Mouse (Mus musculus): ENCODE measurements at regions not wholly inside any gene's neighbourhood (a gene's known extent, or its start where the extent isn't known, plus 50 kb on each side); places are given as distances from the start of the nearest gene placed in this dataset.
A peak's percentile ranks its signal among the peaks of the same experiment; 100 is the strongest.

DNA sequence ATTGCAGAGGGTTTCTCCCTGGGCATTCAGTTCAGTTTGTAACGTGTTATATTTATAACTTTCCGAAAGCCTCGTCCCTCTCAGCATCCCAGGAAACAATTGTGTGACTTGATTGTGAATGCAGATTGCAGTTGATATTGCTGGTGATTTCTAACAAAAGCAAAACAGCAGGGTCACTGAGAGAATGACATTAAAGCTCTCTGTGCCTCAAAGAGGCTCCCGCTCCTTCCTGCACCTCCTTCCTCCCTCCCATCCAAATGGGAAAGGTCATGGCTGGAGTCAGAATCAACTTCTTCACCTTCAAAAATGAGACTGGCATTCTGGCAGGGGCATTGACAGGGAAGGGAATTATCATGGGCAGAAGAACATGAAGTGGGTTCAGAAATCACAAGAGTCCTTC, 251.9 kb downstream of the Gm10184 start:
- WGBS: 64% methylated on average over 4 of the region's 4 CpGs
- H3K27ac ChIP-seq: no peak overlapping the region
- intact Hi-C loops (cut with DNase I): no loop called here

DNA sequence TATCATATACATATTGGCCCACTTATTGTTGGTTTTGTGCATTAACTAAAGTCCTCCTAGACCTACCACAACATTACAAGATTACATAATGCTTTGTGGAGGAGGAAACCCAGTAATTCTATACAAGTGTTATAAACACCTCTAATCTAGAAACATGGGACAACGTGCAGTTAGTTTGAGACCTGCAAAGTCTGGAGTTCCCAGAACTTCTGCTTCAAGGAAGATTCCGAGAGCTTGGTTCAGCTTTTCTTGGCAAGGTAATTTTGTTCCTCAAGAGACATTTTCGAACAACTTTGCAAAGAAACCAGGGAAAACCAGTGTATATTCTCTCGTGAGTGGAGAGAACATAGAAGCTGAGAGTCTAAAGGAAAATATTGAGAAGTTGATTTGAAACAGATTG, 254.0 kb downstream of the Gm10184 start:
- Histone ChIP-seq H3K9ac (ENCODE audit: low read depth, low read length) (no peak overlapping the region), H3K79me2 (replicated peaks; ENCODE audit: control insufficient read depth, insufficient read depth, low read length) (no peaks in the 10 kb centered on the region), H3K4me3 (no peak overlapping the region), H3K27me3 (ENCODE audit: control insufficient read depth, insufficient read depth, low read length) (no peaks in the 10 kb centered on the region), H3K36me3 (ENCODE audit: control insufficient read depth, insufficient read depth, low read length) (no peaks in the 10 kb centered on the region), H3K4me1 (ENCODE audit: control insufficient read depth, insufficient read depth, low read length) (no peaks in the 10 kb centered on the region), H3K27ac (no peak overlapping the region)
- 64% methylated on average over 4 of the region's 4 CpGs for WGBS
- intact Hi-C loops (cut with DNase I): no loop called here
- DNase-seq: no peak
- TF ChIP-seq EP300 (IDR thresholded peaks at IDR 0.05; ENCODE audit: insufficient read depth, low read depth, low read length) (no peak), POLR2A (IDR thresholded peaks at IDR 0.05; ENCODE audit: insufficient read depth, low read depth, low read length) (no peak), CTCF (IDR thresholded peaks at IDR 0.05) (no peak)

More for the DNA sequence above, 251.9 kb downstream of the Gm10184 start:
- H3K79me2 ChIP-seq (replicated peaks; ENCODE audit: control insufficient read depth, insufficient read depth, low read length): no peaks in the 10 kb centered on the region
- no peaks in the 10 kb centered on the region for H3K27me3 ChIP-seq (ENCODE audit: control insufficient read depth, insufficient read depth, low read length)
- H3K4me3 ChIP-seq: no peak overlapping the region
- TF ChIP-seq EP300 (IDR thresholded peaks at IDR 0.05; ENCODE audit: insufficient read depth, low read depth, low read length) (no peak), CTCF (IDR thresholded peaks at IDR 0.05) (no peak), POLR2A (IDR thresholded peaks at IDR 0.05; ENCODE audit: insufficient read depth, low read depth, low read length) (no peak)
- no peak for DNase-seq
- no peaks in the 10 kb centered on the region for H3K36me3 ChIP-seq (ENCODE audit: control insufficient read depth, insufficient read depth, low read length)
- no peaks in the 10 kb centered on the region for H3K4me1 ChIP-seq (ENCODE audit: control insufficient read depth, insufficient read depth, low read length)
- no peak overlapping the region for H3K9ac ChIP-seq (ENCODE audit: low read depth, low read length)

GRCm38 (mm10) chr17:89654089-89654813, 256.0 kb downstream of the Gm10184 start:
- Histone ChIP-seq H3K4me1 (ENCODE audit: control insufficient read depth, insufficient read depth, low read length) (no peaks in the 10 kb centered on the region), H3K79me2 (replicated peaks; ENCODE audit: control insufficient read depth, insufficient read depth, low read length) (no peaks in the 10 kb centered on the region), H3K9ac (ENCODE audit: low read depth, low read length) (no peak overlapping the region), H3K4me3 (no peak overlapping the region), H3K27ac (no peak overlapping the region), H3K36me3 (ENCODE audit: control insufficient read depth, insufficient read depth, low read length) (no peaks in the 10 kb centered on the region), H3K27me3 (ENCODE audit: control insufficient read depth, insufficient read depth, low read length) (no peaks in the 10 kb centered on the region)
- DNase-seq: no peak
- WGBS: 61% methylated on average over 5 of the region's 5 CpGs
- TF ChIP-seq POLR2A (IDR thresholded peaks at IDR 0.05; ENCODE audit: insufficient read depth, low read depth, low read length): no peak
- TF ChIP-seq CTCF (IDR thresholded peaks at IDR 0.05): peak; percentile 69
- intact Hi-C loops (cut with DNase I): loop anchor here (2.0 kb wide), 1 partner anchor 847 kb away; no protein-coding TSS in a partner anchor

DNA sequence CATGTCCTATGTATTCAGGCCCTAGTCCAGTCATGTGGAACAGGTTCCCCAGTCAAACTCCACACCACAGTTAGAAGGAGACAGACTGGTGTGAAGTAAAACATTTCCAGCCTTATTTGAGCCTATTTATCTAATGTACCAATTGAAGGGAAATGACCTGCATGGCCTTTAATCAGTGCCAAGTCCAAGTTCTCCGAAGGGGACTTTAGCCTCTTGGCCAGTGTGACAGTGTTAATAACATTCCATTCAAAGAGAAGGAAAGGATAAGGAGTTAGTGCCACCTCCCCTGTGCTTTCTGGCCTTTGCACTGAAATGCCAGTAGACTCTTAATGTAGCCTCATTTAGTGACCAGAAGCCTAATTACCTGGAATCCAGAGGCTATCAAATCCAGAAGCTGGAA, 264.2 kb downstream of the Gm10184 start:
- no peaks in the 10 kb centered on the region for H3K27me3 ChIP-seq (ENCODE audit: control insufficient read depth, insufficient read depth, low read length)
- H3K9ac ChIP-seq (ENCODE audit: low read depth, low read length): no peak overlapping the region

More for the DNA sequence above, 264.2 kb downstream of the Gm10184 start:
- Histone ChIP-seq H3K4me1 (ENCODE audit: control insufficient read depth, insufficient read depth, low read length) (no peaks in the 10 kb centered on the region), H3K36me3 (ENCODE audit: control insufficient read depth, insufficient read depth, low read length) (no peaks in the 10 kb centered on the region), H3K4me3 (no peak overlapping the region), H3K27ac (no peak overlapping the region), H3K79me2 (replicated peaks; ENCODE audit: control insufficient read depth, insufficient read depth, low read length) (no peaks in the 10 kb centered on the region)
- no peak for DNase-seq
- intact Hi-C loops (cut with DNase I): no loop called here
- no peak for TF ChIP-seq CTCF (IDR thresholded peaks at IDR 0.05)
- no peak for TF ChIP-seq EP300 (IDR thresholded peaks at IDR 0.05; ENCODE audit: insufficient read depth, low read depth, low read length)
- no peak for TF ChIP-seq POLR2A (IDR thresholded peaks at IDR 0.05; ENCODE audit: insufficient read depth, low read depth, low read length)
- WGBS: 28% methylated on average over 1 of the region's 1 CpGs
